Mouse (Mus musculus) liver, embryonic 14.5 days (tissue): ENCODE data around the gene Sco2. TPM values are rescaled to one million over a fixed set of nuclear protein-coding genes. Genes with fewer than 3 reads are reported as not detected.
A peak's percentile ranks its signal among the peaks of the same experiment; 100 is the strongest.

Experiments used
- ATAC-seq: fragments of 200-750 bp; cut with Nextera tagmentation; 2 replicates; pipeline ENCODE4 v1.8.0; 2017; ENCODE audit warnings: moderate number of reproducible peaks, mild to moderate bottlenecking, moderate library complexity; ENCODE audit not compliant: insufficient read depth
- DNase-seq, 3 experiments: peaks; one replicate each; pipeline ENCODE4 v3.0.0-alpha.2; 2012 to 2013; ENCODE audit warnings: low read depth in 3 of 3, low spot score in 3 of 3
- H3K27ac ChIP-seq: fragments of 300-500 bp; sonication (generic); 2 replicates; pipeline ENCODE4 v1.5.1; 2014; ENCODE audit warnings: moderate library complexity, mild to moderate bottlenecking, control low read depth, inconsistent platforms
- H3K27me3 ChIP-seq: fragments of 300-500 bp; sonication (generic); 2 replicates; pipeline ENCODE4 v1.6.1; 2014; ENCODE audit warnings: mild to moderate bottlenecking, low read length, moderate library complexity; ENCODE audit not compliant: control insufficient read depth, insufficient read depth
- H3K36me3 ChIP-seq: fragments of 300-500 bp; sonication (generic); replicated peaks from 2 replicates; pipeline ENCODE4 v1.6.1; 2014; ENCODE audit warnings: low read depth; ENCODE audit not compliant: control insufficient read depth, insufficient read depth
- H3K4me1 ChIP-seq, 2 experiments: fragments of 200-500 bp in 1 of 2; fragments of 300-500 bp in 1 of 2; sonication (generic) in 1 of 2; replicated peaks; 2 replicates each; pipeline ENCODE4 v1.6.1; 2012 to 2014; ENCODE audit warnings: antibody characterized with exemption in 1 of 2, inconsistent platforms in 1 of 2, low read length in 1 of 2; ENCODE audit not compliant: control insufficient read depth in 2 of 2, insufficient read depth in 2 of 2
- H3K4me2 ChIP-seq: fragments of 300-500 bp; sonication (generic); 2 replicates; pipeline ENCODE4 v1.6.1; 2014; ENCODE audit warnings: low read depth, mild to moderate bottlenecking, control low read depth, moderate library complexity
- H3K4me3 ChIP-seq, 2 experiments: fragments of 200-500 bp in 1 of 2; fragments of 300-500 bp in 1 of 2; sonication (generic) in 1 of 2; 2 replicates each; pipeline ENCODE4 v1.5.1; 2012 to 2014; ENCODE audit warnings: low read depth in 2 of 2, low read length in 2 of 2, mild to moderate bottlenecking in 2 of 2, control low read depth in 1 of 2, inconsistent platforms in 1 of 2, moderate library complexity in 1 of 2; ENCODE audit not compliant: insufficient read depth in 1 of 2
- H3K9ac ChIP-seq: fragments of 300-500 bp; sonication (generic); replicated peaks from 2 replicates; pipeline ENCODE4 v1.6.1; 2014; ENCODE audit warnings: mild to moderate bottlenecking, control low read depth, moderate library complexity
- H3K9me3 ChIP-seq: fragments of 300-500 bp; sonication (generic); 2 replicates; pipeline ENCODE4 v1.6.1; 2016; ENCODE audit warnings: low read length, mixed read lengths; ENCODE audit not compliant: control insufficient read depth
- CTCF ChIP-seq: IDR thresholded peaks from 2 replicates; pipeline ENCODE4 v1.5.1; 2016; ENCODE audit warnings: antibody characterized with exemption, low read depth, control low read depth
- EP300 ChIP-seq: IDR thresholded peaks from 2 replicates; pipeline ENCODE4 v1.6.1; 2016; ENCODE audit warnings: antibody characterized with exemption, low read depth
- WGBS: fragments of 180-500 bp; shearing (Covaris S2); extraction: QIAGEN DNeasy Blood & Tissue Kit; methylation state at CpG from one replicate; pipeline ENCODE4 v1.1.7; 2014; ENCODE audit not compliant: insufficient replicate concordance; 5-methylcytosine and 5-hydroxymethylcytosine counted together
- polyA plus RNA-seq, 2 experiments: library from polyadenylated mRNA; depleted of rRNA in 1 of 2; stranded (reverse) in 1 of 2; unstranded in 1 of 2; fragments of >200 nt; fragmentation: Nextera tagmentation in 1 of 2; extraction: Ambion mirVana in 1 of 2; gene quantifications; 2 replicates each; pipeline versions ENCODE4 v1.2.1 to v1.2.3; 2012 to 2014

Sco2 gene
- polyA plus RNA-seq, 2 experiments = 2.8 to 10.7 TPM

DNA sequence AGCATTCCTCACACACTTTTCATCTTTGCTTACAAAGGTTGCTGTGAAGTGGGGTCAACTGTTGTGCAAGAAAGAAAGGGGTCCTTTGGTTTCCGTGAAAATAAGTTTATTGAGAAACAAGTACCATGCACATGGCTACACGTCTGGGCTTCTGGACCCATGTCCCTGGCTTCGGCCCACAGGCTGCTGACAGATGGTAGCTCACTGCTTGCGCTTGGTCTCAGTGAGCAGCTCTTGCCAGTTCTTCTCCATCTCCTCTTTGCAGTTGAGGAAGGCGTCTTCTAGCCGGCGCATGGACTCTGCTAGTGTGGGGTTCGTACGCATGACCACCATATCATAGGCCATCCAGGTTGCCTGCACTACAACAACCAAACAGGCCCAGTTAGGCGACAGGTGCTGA, 16.4 kb upstream of the Sco2 start:
- DNase-seq (no peak), ATAC-seq (no peak)
- WGBS = 73% methylated on average over 10 of the region's 10 CpGs
- Histone ChIP-seq H3K4me2 (no peak overlapping the region), H3K4me3 (no peak overlapping the region), H3K27me3 (no peaks in the 10 kb centered on the region), H3K36me3 (no peaks in the 10 kb centered on the region), H3K4me1 (no peaks in the 10 kb centered on the region), H3K9ac (no peak overlapping the region), H3K27ac (no peak overlapping the region), H3K9me3 (no peaks in the 10 kb centered on the region)
- TF ChIP-seq CTCF (no peak), EP300 (no peak)

- no peak overlapping the region for H3K9ac ChIP-seq
- H3K4me2 ChIP-seq = no peak overlapping the region
- H3K9me3 ChIP-seq = no peaks in the 10 kb centered on the region
- H3K4me3 ChIP-seq = no peak overlapping the region
- no peaks in the 10 kb centered on the region for H3K36me3 ChIP-seq
- TF ChIP-seq CTCF (no peak), EP300 (no peak)
- no peaks in the 10 kb centered on the region; the same call in 1 of the 2 replicates for H3K27me3 ChIP-seq
- 25% methylated on average over 12 of the region's 12 CpGs for WGBS
- ATAC-seq (no peak), DNase-seq (no peak)
- H3K27ac ChIP-seq = no peak overlapping the region
- no peaks in the 10 kb centered on the region for H3K4me1 ChIP-seq
These were observed 13.5 kb upstream of the Sco2 start for GRCm38 (mm10) chr15:89387127-89387526.

DNA sequence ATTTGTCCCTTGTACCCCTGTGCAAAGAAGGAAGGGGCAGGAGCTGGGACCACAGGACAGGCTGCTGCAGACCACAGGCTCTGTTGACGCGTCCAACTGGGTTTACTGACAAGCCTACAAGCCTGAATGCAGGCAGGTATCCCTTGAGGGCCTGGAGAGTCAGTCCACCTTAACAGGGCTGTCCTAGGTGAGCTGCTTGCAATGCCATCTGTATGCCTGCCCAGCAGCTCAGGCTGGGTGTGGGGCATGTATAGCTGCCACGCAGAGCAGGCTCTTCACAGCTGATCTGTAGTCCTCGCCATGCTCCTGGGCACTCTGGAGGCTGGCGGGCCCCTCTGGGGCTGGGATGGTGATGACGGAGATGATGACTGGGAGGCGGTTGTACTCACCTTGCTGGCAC, 11.0 kb upstream of the Sco2 start, which contains the start of gene Klhdc7b:
Klhdc7b (plus strand) TSS at position 301 of the 400 bp plus-strand sequence.
- H3K4me3 ChIP-seq = no peak within 1 kb of the TSS
- no peak within 1 kb of the TSS for H3K9ac ChIP-seq
- H3K27ac ChIP-seq = no peak within 1 kb of the TSS
- no peak for DNase-seq
- ATAC-seq = no peak
- TF ChIP-seq EP300 (no peak), CTCF (no peak)
- H3K27me3 ChIP-seq = peaks cover under 1% of the 10 kb centered on the region
- WGBS = 70% methylated on average over 7 of the region's 7 CpGs
- no peaks in the 10 kb centered on the region for H3K9me3 ChIP-seq
- H3K4me1 ChIP-seq = no peaks in the 10 kb centered on the region
- no peak within 1 kb of the TSS for H3K4me2 ChIP-seq
- no peaks in the 10 kb centered on the region for H3K36me3 ChIP-seq

GRCm38 (mm10) chr15:89379429-89379828, 5.8 kb upstream of the Sco2 start:
- H3K4me1 ChIP-seq = peaks cover 0 to 2% of the 10 kb centered on the region in 2 experiments; a peak in 1 of 4 replicates
- TF ChIP-seq CTCF = no peak
- TF ChIP-seq EP300 = no peak
- H3K4me3 ChIP-seq = peak overlapping the region; percentile 23 to 45; a peak in 3 of 4 replicates
- H3K4me2 ChIP-seq = peak overlapping the region; percentile 71
- DNase-seq (peak in 1 of 3 experiments; percentile 29), ATAC-seq (peak; percentile 58; the same call in 1 of the 2 replicates)
- H3K36me3 ChIP-seq = no peaks in the 10 kb centered on the region
- WGBS = 5% methylated on average over 10 of the region's 10 CpGs
- H3K9me3 ChIP-seq = no peaks in the 10 kb centered on the region
- H3K27me3 ChIP-seq = peaks cover 31% of the 10 kb centered on the region
- no peak overlapping the region for H3K27ac ChIP-seq
- H3K9ac ChIP-seq = peak overlapping the region; percentile 24; the same call in 1 of the 2 replicates

GRCm38 (mm10) chr15:89378831-89379401, 5.3 kb upstream of the Sco2 start, which contains the start of gene Odf3b:
TSS of gene Odf3b (minus strand) at chr15:89379282.
- Histone ChIP-seq H3K9me3 (no peaks in the 10 kb centered on the region), H3K27me3 (peaks cover 31% of the 10 kb centered on the region), H3K27ac (no peak within 1 kb of the TSS), H3K4me3 (peak within 1 kb of the TSS; percentile 23 to 45), H3K9ac (peak within 1 kb of the TSS; percentile 24), H3K36me3 (no peaks in the 10 kb centered on the region), H3K4me2 (peak within 1 kb of the TSS; percentile 71), H3K4me1 (peaks cover 0 to 2% of the 10 kb centered on the region in 2 experiments; a peak in 1 of 4 replicates)
- WGBS = 1% methylated on average over 33 of the region's 33 CpGs
- DNase-seq (no peak), ATAC-seq (peak; percentile 20; the same call in 1 of the 2 replicates)
- TF ChIP-seq EP300 = no peak
- TF ChIP-seq CTCF = no peak
